Mouse (Mus musculus): ENCODE results near the gene Kirrel3. TPM values are rescaled to one million over a fixed set of nuclear protein-coding genes. Genes with fewer than 3 reads are reported as not detected.
A peak's percentile ranks its signal among the peaks of the same experiment; 100 is the strongest.

Gene Kirrel3
- total RNA-seq, 2 experiments from 2014 or later: 51.8 to 55.1 TPM

DNA sequence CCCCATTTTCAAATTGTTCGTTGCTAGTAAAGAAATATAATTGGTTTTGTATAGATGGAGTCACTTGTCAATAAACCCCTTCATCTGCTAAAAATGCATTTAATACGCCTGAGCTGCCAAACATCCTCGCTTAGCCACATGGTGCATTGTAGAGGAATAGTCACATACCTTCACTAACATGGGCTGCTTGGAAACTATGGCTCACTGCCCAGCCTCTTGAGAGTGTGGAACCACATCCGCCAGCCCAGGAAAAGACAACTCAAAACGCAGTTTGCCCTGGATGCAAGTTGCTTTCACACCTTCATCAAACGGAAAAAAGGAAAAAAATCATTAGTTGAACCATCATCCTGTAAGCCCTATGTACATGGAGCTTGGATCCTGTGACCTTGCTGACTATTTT lies 472.0 kb downstream of the Kirrel3 start:
- DNase-seq: peak in 1 of 2 experiments; percentile 27

DNA sequence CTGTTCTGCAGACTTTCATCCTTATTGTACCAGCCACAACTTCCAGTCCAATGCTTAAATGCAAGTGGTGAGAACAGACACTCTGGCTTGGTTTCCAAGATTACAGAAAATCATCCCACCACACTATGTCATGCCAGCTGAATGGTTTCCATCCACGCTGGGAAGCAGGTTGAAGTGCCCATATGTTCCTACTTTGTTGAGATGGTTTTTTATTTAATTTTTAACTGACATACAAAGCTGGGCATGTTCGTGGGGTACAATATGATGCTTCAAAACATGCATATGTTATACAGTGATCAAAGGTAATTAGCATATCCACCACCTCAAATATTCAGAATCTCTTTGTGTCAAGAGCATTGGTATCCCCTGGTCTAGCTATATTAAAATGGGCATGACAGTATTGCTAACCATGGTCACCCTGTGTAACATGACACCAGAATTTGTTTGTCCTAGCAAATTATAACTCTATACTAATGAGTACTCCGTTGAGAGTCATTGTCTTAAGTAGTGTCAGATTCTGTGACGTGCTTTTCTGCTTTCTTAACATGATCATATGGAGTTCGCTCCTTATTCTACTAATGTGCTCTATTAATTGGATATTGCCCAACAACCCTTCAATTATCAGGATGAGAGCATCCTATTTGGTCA lies 472.6 kb downstream of the Kirrel3 start:
- DNase-seq: peak; percentile 44 to 56

DNA sequence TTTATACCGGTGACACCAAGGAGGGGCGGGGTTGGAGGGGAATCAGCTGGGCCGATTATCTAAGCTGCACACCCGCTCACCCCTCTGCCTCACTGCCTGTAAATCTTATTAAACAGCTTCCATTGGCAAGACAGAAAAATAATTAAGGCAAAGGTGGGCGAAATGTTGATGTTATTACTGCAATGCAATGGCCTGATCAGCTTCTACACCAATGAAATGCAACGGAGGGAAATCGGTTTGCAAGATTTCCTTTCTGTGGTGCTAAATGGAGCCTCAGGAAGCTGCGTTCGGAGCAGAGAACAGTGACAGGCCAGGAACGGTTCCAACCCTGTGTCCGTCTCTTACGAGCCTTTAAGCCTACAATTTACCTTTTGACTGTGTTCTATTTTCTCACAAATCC lies 475.0 kb downstream of the Kirrel3 start:
- no peak for DNase-seq

DNA sequence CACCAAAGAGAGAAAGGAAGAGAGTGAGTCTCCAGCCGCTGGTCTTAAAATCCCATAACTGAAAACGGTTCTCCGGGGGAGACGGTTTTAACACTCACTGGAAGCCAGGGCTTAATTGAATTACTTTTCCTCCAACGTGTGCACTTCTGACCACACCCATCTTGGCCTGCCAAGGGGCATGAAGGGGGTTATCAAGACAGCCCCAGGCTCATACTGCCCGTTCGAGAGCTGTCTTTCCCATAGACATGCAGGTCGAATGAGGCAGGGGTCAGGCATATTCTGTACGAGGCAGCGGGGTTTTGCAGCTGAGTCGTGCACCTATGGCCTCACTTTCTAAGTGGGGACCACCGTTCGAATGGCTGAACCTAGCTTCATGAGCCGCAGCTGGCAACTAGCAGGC lies 475.5 kb downstream of the Kirrel3 start:
- no peak for DNase-seq

DNA sequence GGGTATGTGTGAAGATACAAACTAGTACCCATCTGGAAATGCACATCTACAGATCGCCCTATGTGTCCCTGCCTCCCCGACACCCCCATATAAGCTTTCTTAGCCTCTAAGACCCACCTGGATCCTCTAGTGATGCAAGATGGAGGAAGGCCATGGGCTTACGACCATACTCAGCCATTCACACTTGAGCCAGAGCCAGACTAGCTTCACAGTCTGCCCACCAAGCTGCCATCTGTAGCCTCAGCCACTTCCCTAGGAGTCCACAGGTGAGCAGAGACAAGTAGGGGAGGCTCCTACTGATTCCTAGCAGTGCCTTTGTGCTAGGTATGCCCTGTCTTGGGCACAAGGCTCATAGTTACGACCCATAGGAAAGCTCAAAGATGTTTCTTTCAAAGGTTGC lies 476.6 kb downstream of the Kirrel3 start:
- DNase-seq: no peak

DNA sequence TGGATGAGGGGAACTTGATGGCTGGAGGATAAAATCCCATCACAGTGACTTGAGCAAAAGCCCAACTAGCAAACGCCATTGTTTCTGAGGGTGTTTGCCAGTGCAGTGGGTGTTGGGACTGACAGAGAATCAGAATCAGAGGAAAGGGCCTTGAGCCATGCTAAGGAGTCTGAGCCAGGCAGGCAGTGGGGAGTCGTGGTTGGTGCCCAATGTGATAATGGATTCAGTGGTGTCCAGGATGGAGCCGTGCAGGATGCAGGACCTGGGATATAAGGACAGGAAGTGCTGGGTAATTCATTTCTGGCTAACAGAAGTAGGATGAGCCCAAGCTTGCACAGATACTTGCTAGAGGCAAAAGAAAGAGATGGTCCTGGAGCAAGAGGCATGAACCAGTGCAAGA lies 477.9 kb downstream of the Kirrel3 start:
- DNase-seq: no peak

DNA sequence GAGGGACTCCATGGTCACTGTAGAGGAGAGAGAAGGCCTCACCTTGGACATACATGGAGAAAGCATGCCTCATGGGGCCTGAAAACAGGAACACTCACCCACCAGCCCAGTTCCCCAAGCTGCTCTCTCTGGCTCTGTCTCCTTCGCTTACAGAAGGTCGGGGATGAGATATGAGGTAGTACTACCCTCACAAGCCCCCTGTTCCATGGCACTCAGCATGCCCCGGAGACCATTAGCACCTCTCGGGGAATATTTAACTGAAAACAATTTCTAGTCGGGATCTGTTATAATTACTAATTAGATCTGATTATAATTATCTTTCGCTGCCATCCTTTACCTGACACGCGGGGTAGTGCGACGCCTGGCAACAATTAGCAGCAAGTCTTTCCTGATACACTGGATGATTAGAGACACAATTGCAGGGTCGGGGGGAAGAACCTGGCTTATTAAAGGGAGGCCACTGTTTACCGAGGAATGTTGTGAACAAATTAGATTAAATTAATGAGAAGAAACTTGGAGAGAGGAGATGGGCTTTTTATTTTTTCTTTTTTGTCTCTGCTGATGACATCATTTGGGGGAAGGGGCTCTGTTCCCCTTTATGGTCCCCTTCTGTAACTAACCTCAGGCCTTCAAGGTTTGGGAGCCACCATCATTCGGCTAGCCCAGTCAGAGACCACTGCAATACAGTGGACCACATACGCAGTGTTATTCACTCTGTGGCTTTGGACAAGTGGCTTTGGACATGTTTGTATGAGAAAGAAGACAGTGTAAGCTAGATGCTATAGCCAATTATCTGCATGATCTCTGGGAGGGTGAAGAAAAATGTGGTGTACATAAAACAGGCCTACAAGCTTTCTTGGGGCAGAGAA lies 478.7 kb downstream of the Kirrel3 start:
- DNase-seq: no peak

DNA sequence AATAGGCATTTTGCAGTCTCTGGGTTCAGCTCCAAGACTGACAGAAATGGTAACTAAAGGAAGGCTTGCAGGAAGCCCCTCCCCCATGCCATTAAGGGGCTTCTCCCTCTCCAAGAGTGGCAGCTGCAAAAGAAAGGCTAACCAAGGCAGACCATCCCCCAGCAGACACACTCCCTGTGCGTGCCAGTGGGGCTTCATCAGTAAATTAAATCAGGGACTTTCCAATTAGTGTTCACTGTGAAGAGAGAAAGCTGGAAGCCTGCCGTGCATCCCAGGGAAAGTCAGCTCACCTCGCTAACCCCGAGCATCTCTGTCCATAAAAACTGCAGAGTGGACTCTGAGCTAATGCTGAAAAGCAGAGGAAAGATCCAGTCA lies 479.3 kb downstream of the Kirrel3 start:
- DNase-seq: no peak

DNA sequence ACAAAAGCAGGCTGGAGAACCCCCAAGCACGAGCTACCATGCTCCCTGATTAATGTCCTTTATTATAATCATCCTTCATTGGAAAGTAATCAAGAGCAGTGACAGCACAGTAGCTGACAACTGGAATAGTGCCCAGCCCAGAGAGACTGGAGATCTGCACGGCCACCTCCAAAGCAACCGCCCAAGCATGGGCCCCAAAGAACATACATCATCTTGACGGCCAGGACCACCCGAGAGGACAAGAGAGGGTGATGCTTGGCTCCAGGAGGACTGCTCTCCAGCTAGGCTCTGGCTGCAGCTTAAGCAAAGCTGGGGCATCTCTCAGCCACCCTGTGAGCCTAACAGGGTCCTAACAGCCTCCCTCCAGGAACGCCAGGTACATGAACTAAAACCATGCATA lies 482.1 kb downstream of the Kirrel3 start:
- DNase-seq: no peak

DNA sequence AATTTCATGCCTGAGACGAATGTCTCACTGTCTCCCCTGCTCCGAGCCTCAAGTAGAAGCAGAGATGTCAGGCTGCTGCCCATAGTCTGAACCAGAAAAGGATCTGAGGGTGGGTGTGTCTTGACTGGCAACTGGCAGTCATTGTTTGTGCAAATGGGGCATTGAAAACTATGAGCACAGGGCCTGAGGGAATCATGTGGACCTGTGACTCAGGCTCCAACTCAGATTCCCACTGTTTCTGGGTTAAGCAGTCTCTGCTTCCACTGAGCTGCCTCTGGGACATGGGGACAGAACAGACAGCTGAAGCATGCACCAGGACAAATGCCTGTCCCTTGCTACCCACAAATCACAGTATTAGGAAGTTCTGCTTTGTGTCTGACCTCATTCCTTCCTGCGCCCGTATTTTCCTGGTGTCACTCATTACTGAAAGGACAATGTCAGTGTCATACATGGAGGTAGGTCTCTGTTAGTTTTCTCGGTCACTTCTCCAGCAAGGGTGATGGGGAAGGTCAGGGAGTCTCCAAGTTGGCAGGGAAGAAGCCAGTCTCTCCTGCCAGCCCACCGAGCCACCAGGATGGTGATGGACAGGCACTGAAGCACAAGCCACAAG lies 484.3 kb downstream of the Kirrel3 start:
- DNase-seq: no peak

DNA sequence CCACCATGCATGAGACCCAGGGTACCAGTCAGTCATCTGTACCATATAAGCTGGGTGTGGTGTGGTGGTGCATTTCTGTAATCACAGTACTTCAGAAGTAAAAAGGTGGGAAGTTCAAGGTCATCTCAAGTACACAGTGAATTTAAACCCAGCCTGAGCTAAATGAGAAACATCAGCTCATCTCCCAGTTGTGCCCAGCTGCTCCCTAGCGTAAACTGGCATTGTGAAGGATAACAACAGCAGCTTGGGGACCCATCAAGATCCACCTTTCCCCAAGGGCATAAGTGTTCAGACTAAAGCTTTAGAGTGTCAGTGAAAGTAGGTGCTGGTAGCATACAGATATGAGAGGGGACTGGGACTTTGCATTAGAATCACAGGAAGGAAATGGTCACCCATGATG lies 488.6 kb downstream of the Kirrel3 start:
- DNase-seq: no peak

DNA sequence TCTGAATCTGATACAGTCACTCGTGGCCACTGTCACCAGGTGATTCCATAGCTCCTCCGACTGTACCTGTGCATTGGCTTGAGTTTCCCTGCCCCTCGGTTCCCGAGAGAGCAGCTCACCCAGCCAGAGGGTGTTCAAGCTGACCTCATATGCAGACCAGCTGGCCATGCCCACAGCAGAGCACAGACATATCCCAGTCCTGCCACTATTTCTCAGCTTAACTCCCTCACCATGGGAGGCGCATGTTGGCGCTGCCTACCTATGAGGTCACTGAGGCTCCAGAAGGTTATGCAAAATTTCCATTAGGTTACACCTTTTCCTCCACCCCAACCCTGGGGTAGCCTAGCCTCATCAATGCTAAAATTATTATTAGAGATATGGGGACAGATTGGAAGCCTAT lies 489.6 kb downstream of the Kirrel3 start:
- no peak for DNase-seq

DNA sequence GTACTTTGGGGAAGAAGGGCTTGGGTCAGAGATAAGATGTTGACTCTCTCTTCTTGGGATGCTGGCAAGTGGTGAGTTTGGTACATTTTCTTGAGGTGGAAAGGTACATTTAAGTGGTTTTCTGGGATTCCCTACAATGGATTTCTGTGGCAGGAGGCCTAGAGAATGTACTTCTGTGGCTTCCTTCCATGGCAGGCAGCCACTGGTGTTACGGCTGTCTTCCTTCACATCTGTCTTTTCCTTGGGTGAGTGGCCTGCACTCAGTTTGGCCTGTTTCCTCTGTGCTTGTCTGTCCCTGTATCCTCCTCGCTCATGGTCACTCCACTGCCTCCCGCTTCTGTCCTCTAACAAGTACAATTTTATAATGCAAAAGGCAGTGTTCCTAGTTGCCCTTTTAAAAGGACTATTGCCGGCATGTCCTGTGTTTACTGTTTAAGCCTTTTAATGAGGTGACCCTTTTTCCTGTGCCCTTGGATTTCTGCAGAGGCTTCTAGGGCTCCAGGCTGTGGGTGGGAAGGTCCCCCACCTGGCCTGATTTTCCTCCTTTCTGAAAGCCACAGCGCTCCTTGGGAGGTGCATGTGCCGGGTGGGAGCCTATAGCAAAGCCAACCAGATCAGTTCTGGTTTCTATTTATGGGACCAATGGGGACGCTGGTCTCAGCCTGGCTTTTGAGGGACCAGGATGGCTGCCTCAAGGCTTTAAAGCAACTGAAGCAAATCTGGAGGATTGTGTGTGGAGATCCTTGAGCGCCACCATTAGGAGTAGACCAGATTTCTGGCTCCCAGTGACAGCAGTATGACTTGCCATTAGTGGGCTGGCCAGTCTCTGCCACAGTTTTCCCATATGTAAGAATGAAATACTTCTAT lies 491.1 kb downstream of the Kirrel3 start:
- no peak for DNase-seq

DNA sequence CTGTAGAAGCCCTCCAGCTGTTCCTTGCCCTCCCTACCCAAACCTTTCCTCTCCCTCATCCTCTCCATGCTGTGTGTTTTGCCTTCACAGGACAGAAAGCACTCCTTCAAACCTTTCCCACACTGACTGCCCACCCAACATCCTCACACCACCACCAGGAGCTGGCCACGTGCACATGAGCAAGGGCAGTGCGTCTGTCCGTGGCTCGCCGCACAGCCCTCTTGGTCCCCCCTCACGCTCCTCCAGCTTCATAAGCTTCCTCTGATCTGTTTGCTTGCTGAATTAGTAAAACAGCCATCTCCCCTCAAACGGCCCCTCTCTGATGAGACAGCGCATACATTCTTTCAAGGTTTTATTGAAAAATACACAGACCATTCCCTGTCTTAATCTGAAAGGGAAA lies 492.0 kb downstream of the Kirrel3 start:
- no peak for DNase-seq

DNA sequence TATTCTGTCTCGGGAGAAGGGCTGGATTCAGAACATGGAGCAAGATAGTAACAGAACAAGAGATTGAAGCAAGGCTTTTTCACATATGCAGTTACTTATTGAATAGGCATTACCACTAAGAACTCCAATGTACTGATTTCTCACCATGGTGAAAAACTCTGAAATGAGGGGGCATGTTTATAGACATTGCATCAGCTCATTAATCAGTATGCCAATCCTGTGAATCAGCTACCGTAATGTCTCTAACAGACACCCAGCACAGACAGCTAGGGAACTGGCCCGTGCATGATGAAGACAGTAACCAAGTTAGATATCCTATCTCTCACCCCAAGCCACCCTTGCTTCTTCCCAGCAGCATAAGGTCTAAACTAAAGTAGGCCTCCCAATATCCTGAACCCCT lies 492.5 kb downstream of the Kirrel3 start:
- no peak for DNase-seq

DNA sequence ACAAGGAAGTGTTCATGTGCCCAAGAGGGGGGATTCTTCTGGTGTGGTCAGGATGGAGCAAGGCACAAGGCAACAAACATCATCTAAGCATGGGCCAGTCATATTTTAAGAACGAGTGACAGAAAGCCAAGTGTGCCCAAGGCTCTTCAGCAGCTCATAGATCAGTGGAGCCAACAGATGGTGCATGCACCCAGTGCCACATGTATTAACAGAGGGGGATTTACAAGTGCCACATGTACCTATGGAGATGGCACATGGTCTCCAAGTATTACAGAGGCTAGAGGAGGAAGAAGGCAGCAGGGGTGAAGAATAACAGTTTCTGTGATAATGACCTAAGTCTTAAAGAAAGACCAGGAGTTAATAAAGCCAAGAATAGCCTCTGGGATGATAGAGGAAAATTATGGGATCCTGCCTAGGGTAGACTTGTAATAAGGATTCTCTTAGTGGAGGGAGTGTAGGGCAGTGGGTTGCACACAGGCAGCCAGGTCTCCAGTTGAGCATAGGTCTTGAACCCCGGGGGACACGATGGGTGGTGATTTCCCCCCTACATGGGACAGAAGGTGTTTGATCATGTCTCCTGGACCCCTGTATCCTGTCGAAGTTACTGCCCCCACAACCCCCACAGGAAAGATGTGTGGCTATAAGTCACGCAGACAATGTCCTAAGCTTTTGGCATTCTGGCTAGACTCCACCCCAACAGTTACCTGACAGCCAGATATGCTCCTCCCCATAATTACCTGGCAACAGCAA lies 495.0 kb downstream of the Kirrel3 start:
- no peak for DNase-seq

DNA sequence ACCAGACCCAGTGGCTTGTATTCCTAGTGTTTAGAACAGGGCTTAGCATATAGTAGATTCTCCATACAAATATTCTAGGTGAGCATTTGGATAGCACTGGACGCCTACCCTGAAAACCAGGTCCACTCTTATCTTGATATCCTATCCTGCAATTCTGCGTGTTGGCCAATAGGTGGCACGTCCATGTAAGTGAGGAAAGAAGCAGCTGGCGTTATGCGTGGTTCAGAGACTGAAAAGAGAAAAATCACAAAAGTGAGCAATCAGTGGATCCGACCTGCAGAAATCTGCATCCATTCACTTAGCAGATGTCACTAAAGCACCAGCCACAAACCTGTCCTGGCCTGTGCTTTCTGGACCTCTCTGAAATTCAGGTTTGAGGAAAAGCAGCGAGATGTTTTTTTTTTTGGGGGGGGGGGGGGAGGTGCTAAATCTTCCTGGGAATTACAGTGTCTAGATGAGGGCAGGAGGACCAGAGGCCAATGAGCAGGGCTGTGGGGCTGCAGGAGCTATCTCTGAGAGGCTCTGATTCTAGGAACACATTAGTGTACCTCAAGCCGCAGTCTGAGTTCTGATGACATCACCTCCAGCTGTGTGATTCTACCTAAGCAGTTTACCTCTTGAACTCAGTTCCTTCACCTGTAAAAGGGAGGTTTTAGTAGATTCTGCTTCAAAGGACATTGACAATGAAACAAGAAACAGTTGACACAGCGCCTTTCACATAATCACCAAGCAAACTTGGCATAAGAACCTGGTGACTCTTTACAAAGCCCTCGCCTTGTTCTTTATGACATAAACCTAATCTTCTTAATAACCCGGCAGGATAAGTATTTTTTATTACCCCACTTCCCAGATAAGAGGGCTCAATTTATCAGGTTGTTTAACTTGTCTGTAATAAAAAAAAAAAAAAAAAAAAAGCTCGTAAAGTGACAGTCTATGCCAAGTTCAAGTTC lies 498.1 kb downstream of the Kirrel3 start:
- no peak for DNase-seq

DNA sequence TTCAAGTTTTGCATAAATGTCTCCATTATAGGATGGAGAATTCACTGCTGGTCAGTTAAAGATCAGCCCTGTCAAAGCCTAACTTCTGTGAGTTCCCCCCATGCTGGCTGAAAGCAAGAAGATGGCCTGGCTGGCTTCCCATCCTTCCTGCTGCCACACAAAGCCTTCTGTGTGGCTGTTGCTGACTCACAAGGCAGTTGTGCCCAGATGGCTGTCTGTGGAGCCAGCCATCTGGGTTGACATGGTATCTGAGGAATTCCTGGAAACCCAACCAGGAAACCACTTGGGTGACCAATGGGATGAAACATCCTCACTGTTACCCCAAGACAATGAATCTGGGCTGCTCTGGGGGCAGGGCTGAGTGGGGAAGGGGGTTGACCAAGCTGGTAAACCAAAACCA lies 500.5 kb downstream of the Kirrel3 start:
- peak; percentile 46 to 53 for DNase-seq

DNA sequence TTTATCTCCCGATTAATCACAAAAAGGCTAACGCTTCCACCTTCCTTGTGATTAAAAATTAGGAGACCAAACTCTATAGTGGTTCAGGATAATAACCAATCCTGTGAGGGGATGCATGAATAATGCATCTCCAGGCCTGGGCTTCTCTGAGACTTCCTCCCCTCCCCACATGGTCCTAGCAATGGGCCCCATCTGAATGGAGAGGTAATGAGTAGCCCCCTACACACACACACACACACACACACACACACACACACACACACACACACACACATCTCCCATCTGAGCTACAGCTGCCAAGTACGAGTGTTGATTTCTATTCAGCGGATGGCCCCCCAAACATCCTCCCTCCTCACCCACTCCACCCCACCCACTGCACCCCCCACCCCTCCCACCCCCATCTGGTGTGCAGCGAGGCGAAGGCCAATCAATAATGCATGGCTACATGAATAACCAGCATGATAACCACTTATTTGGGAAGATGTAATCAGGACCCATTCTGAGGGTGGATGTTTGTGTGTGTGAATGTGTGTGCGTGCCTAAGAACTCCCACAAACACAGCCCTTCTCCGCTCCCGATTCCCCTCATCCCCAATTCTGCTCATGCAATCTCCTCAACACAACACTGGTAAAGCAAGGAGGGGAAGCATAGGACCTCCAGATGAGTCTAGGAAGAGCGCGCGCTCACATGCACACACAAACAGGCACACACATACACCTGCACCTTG lies 501.9 kb downstream of the Kirrel3 start:
- no peak for DNase-seq

DNA sequence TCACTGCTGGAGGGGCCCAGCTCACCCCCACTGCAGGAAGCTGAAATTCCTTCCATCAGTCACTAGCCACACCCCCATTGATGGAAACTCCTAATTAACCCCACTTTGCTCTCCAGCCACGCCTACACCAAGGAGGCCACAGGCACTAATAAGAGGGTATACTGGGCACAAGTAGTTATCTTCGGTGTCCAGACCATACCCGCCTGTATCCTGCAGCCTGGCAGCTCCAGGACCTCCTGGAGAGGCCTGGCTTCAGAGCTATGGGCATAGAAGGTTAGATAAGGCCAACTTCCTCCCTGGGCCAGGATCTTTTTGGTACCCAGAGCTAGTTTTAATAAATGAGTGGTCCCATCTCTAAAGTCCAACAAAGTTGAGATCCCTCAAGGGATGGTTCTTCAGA lies 503.0 kb downstream of the Kirrel3 start:
- no peak for DNase-seq

All from layer of hippocampus, postnatal 36 days (tissue).